Mouse (Mus musculus): ENCODE measurements around the gene Tll1. TPM values are rescaled to one million over a fixed set of nuclear protein-coding genes. Genes with fewer than 3 reads are reported as not detected.

The Tll1 gene
- polyA plus RNA-seq (2012; ENCODE audit: insufficient read depth, low replicate concordance): not detected in 2 replicates

DNA sequence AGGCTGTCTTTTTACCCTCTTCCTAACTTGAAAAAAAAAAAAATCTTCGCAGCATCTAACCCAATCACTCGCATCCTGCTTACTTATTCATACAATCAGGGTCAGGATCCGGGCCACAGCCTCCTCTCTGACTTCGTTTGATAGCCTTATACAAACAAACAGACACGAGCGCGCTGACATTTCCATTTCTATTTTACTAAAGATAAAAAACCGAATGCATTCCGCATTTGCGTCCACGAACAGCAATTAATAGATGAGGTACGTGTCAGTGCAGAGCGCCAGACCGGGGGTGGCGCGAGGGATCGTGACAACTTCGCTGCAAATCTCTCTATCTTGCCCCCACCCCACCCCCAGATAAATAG, at the start of gene Tll1:
Tll1 (minus strand) TSS at position 248 of the 362 bp plus-strand sequence.
- peaks cover 42% of the 10 kb centered on the region for H3K27me3 ChIP-seq (replicated peaks)
- peak within 1 kb of the TSS; percentile 89 for H3K4me3 ChIP-seq (replicated peaks)
- H3K36me3 ChIP-seq (replicated peaks; ENCODE audit: low read length): no peaks in the 10 kb centered on the region
- peaks cover 24% of the 10 kb centered on the region for H3K4me1 ChIP-seq
- TF ChIP-seq GATA1 (IDR thresholded peaks at IDR 0.05; ENCODE audit: borderline replicate concordance, low read length) (no peak), FLI1 (IDR thresholded peaks at IDR 0.05; ENCODE audit: low read length) (no peak)
- 0 out of 2 replicates have a peak, but pooled peaks cover 5% of the 10 kb centered on the region for H3K9me3 ChIP-seq

DNA sequence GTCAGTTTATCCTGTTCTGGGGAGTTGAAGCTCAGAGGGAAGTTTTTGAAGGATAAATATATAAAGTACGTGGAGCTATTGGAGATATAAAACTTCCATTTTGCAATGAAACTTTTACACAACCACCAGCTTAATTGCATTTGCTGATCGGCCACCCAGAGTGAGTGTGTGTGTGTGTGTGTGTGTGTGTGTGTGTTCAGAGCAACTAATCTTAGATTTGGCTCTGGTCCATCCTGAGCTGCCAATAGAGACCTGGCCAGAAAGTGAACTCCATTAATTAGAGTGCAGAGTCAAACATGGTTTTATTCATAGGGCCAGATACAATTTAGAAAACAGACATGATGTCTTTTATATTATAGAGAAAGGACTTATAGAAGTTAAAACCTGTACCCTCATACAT, 32.6 kb upstream of the Tll1 start:
- H3K9me3 ChIP-seq: peaks cover 3% of the 10 kb centered on the region; the same call in 1 of the 2 replicates
- H3K4me3 ChIP-seq (replicated peaks): no peak overlapping the region
- no peaks in the 10 kb centered on the region for H3K4me1 ChIP-seq
- no peaks in the 10 kb centered on the region for H3K27me3 ChIP-seq (replicated peaks)
- H3K36me3 ChIP-seq (replicated peaks; ENCODE audit: low read length): no peaks in the 10 kb centered on the region
- TF ChIP-seq GATA1 (IDR thresholded peaks at IDR 0.05; ENCODE audit: borderline replicate concordance, low read length) (no peak), FLI1 (IDR thresholded peaks at IDR 0.05; ENCODE audit: low read length) (no peak)

DNA sequence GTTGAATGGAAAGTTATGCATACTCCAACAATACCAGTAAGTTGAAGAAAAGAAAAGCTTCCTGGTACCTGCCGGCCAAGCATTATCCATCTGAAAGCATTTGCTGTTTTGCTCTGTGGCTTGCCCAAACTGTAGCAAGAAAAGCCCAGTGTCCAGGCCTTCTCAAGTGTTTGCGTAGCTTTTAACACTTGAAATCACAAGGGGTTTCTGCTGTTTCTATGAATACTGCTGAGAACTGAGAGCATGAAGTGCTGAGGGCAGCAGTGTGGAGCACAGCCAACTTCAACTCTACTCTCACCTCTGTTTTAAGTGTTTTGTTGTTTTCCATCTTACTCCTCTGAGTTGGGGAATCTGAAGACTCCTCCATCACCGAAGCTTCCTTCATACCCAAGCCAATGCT, 15.5 kb upstream of the Tll1 start:
- no peaks in the 10 kb centered on the region for H3K9me3 ChIP-seq
- no peaks in the 10 kb centered on the region for H3K27me3 ChIP-seq (replicated peaks)
- H3K4me3 ChIP-seq (replicated peaks): no peak overlapping the region
- no peak for TF ChIP-seq FLI1 (IDR thresholded peaks at IDR 0.05; ENCODE audit: low read length)
- no peak for TF ChIP-seq GATA1 (IDR thresholded peaks at IDR 0.05; ENCODE audit: borderline replicate concordance, low read length)
- H3K36me3 ChIP-seq (replicated peaks; ENCODE audit: low read length): no peaks in the 10 kb centered on the region
- H3K4me1 ChIP-seq: no peaks in the 10 kb centered on the region

DNA sequence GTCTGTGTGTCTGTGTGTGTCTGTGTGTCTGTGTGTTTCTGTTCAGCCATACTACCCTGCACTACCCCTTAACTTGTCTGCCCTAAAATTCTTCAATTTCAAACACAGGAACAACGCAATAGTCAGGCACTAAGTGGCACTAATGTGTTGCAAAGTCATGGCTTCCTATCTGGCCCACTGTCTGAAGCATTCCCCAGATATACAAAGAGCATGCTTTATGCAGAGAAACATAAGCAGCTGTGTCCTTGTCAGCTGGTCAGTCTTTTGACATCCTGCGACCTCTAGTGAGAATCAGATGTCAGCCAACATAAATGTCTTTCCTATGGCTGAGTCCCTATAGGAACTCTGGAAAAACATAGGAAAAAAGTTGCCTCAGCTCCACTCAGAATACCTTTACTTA, 11.6 kb upstream of the Tll1 start:
- no peak for TF ChIP-seq GATA1 (IDR thresholded peaks at IDR 0.05; ENCODE audit: borderline replicate concordance, low read length)
- no peak for TF ChIP-seq FLI1 (IDR thresholded peaks at IDR 0.05; ENCODE audit: low read length)
- Histone ChIP-seq H3K36me3 (replicated peaks; ENCODE audit: low read length) (no peaks in the 10 kb centered on the region), H3K27me3 (replicated peaks) (no peaks in the 10 kb centered on the region), H3K4me1 (no peaks in the 10 kb centered on the region), H3K4me3 (replicated peaks) (no peak overlapping the region), H3K9me3 (no peaks in the 10 kb centered on the region)

DNA sequence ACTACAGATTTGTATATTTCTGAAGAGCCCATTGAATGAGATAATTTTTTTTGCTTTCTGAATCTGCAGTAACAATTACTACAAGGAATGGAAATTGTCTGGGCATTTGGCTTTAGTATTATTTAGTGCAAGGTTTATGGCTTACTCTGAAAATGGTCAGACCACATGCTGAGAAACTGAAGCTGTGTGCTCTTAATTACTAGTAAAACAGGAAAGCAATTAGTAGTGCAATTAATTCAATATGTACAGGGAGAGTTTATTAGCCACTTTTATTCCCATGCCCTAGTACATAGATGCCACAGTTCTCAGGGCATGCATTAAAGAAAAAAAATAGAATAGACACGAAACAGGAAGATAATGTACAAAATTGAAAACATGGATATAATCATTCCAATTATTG, 10.2 kb upstream of the Tll1 start:
- Histone ChIP-seq H3K4me3 (replicated peaks) (no peak overlapping the region), H3K9me3 (no peaks in the 10 kb centered on the region), H3K36me3 (replicated peaks; ENCODE audit: low read length) (no peaks in the 10 kb centered on the region), H3K4me1 (no peaks in the 10 kb centered on the region), H3K27me3 (replicated peaks) (no peaks in the 10 kb centered on the region)
- TF ChIP-seq FLI1 (IDR thresholded peaks at IDR 0.05; ENCODE audit: low read length) (no peak), GATA1 (IDR thresholded peaks at IDR 0.05; ENCODE audit: borderline replicate concordance, low read length) (no peak)

DNA sequence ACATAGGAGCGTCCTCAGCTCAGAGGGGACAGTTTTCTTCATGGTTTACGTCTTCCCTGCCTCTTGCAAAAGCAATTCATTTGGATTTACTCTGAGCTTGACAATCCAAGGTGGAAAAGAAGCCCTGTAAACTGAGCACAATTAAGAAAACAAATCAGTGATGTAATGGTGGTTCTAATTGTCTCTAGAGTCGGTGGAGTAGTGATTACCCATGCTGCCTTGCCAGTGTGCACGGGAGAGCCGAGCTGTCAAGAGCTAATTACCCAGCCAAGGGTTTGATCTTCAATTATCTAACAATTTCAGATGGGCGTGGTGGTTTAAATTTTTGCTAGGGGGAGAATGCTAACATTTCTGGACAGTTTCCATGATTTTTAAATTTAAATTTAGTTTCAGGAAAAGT, 9.3 kb upstream of the Tll1 start:
- TF ChIP-seq FLI1 (IDR thresholded peaks at IDR 0.05; ENCODE audit: low read length) (no peak), GATA1 (IDR thresholded peaks at IDR 0.05; ENCODE audit: borderline replicate concordance, low read length) (no peak)
- no peak overlapping the region for H3K4me3 ChIP-seq (replicated peaks)
- no peaks in the 10 kb centered on the region for H3K4me1 ChIP-seq
- no peaks in the 10 kb centered on the region for H3K27me3 ChIP-seq (replicated peaks)
- no peaks in the 10 kb centered on the region for H3K36me3 ChIP-seq (replicated peaks; ENCODE audit: low read length)
- H3K9me3 ChIP-seq: no peaks in the 10 kb centered on the region

DNA sequence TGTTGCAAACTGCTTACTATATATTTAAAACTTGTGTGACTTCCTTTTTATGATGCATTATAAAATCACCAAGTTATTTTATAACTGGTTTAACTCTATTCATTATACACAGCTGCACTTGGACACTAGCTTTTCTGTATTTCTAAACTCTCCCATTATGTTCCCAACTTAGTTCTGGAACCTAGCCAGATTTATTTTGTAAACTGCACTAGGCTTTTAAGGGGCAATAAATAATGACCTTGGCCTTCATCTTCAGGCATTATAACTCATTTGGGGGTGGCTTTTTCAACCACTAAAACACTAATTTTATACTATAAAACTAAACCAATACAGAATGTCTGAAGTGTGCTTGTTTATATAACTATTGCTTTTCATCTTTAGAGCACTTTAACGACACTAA, 8.8 kb upstream of the Tll1 start:
- Histone ChIP-seq H3K27me3 (replicated peaks) (no peaks in the 10 kb centered on the region), H3K36me3 (replicated peaks; ENCODE audit: low read length) (no peaks in the 10 kb centered on the region), H3K9me3 (no peaks in the 10 kb centered on the region), H3K4me1 (no peaks in the 10 kb centered on the region), H3K4me3 (replicated peaks) (no peak overlapping the region)
- TF ChIP-seq FLI1 (IDR thresholded peaks at IDR 0.05; ENCODE audit: low read length) (no peak), GATA1 (IDR thresholded peaks at IDR 0.05; ENCODE audit: borderline replicate concordance, low read length) (no peak)

DNA sequence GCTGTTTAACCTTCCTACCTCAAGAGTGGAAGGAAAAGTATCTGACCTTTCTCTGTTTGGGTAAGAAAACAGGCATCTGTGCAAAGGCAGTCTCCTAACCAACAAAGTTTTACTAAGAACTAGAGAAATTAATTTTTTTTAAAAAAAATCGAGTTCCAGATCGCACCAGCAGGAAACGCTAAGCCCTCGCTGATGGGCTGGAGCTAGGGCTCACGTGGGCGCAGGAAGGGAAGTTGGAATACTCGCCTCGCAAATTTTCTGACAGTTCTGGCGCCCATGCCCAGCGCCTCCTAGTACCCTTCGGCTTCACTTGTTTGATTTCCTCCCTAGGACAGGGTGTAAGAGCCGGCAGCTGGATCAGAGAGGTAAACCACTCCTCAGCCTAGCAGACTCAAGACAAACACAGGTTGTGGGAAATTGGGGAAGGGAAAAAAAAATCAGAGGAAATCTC, 365 bp upstream of the Tll1 start:
- no peaks in the 10 kb centered on the region for H3K36me3 ChIP-seq (replicated peaks; ENCODE audit: low read length)
- TF ChIP-seq FLI1 (IDR thresholded peaks at IDR 0.05; ENCODE audit: low read length): no peak
- TF ChIP-seq GATA1 (IDR thresholded peaks at IDR 0.05; ENCODE audit: borderline replicate concordance, low read length): no peak
- peak overlapping the region; percentile 89 for H3K4me3 ChIP-seq (replicated peaks)
- 0 out of 2 replicates have a peak, but pooled peaks cover 5% of the 10 kb centered on the region for H3K9me3 ChIP-seq
- peaks cover 42% of the 10 kb centered on the region for H3K27me3 ChIP-seq (replicated peaks)
- H3K4me1 ChIP-seq: peaks cover 24% of the 10 kb centered on the region

DNA sequence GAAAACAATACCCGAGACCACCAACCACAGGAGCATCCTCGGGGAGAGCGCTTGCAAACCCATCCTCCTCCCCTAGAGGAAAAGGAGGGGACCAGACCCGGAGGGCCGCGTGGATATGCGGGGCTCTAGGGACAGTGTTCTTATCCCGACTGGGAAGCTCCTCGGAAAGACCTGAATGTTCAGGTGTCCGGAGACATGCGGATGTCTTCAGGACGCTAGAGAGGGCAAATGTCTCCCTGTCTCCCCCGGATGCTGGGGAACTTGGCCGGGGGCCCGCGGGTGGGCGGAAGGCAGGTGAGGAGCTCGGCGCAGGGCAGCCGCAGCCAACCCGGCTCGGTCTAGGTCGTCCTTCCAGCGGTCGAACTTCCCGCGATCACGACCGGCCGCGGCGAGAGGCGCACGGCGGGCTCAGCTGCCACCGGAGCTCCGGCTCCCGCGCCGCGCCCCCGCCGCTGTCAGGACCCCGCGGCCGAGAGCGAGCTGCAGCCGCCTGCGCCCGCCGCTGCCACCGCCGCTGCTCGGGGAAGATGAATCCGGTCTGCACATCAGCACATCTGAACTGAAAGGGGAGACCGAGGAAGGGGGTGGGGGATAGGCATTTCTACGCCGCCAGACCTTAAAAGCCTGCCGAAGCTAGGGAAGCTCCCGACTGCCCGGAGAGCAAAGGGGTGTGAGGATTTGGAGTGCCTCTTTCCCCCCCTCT, 599 bp downstream of the Tll1 start:
- H3K4me1 ChIP-seq: peaks cover 24% of the 10 kb centered on the region
- peaks cover 42% of the 10 kb centered on the region for H3K27me3 ChIP-seq (replicated peaks)
- H3K36me3 ChIP-seq (replicated peaks; ENCODE audit: low read length): no peaks in the 10 kb centered on the region
- H3K9me3 ChIP-seq: 0 out of 2 replicates have a peak, but pooled peaks cover 5% of the 10 kb centered on the region
- peak overlapping the region; percentile 89 for H3K4me3 ChIP-seq (replicated peaks)
- TF ChIP-seq GATA1 (IDR thresholded peaks at IDR 0.05; ENCODE audit: borderline replicate concordance, low read length): no peak
- no peak for TF ChIP-seq FLI1 (IDR thresholded peaks at IDR 0.05; ENCODE audit: low read length)

DNA sequence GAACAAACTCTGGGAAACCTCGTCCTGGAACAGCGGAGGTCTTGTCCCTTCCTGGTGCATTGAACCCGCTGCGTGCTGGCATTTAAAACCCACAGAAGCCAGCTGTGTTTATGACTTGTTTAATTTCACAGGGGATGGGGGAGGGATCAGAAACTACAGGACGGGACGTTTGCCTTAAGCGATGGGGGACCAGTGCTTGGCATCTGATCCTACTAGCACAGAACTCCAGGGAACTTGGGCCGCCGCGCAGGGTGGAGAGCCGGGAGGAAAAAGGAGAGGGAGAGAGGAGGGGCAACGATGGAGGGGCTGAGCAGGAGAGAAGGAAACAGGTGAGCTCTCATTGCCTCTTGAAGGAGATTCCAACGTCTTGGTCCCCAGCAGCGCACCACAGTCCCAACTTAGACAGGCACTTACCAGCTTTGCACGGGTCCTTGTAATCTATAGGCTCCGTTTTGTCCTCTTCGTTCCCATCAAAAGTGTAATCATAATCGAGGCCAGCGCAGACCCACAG, 1.2 kb downstream of the Tll1 start:
- H3K4me3 ChIP-seq (replicated peaks): peak overlapping the region; percentile 89
- H3K36me3 ChIP-seq (replicated peaks; ENCODE audit: low read length): no peaks in the 10 kb centered on the region
- H3K4me1 ChIP-seq: peaks cover 24% of the 10 kb centered on the region
- H3K9me3 ChIP-seq: 0 out of 2 replicates have a peak, but pooled peaks cover 5% of the 10 kb centered on the region
- peaks cover 42% of the 10 kb centered on the region for H3K27me3 ChIP-seq (replicated peaks)
- no peak for TF ChIP-seq FLI1 (IDR thresholded peaks at IDR 0.05; ENCODE audit: low read length)
- TF ChIP-seq GATA1 (IDR thresholded peaks at IDR 0.05; ENCODE audit: borderline replicate concordance, low read length): no peak

All from megakaryocyte, embryonic 14.5 days (primary cell).